Mouse (Mus musculus) liver, postnatal 0 days (tissue): Measurements from ENCODE around the gene Klhdc10. TPM values are rescaled to one million over a fixed set of nuclear protein-coding genes. Genes with fewer than 3 reads are reported as not detected.

ENCODE experiments used
- ATAC-seq: fragments of 200-750 bp; cut with Nextera tagmentation; 2 replicates; pipeline ENCODE4 v1.8.0; 2017; ENCODE audit warnings: mild to moderate bottlenecking, moderate library complexity
- DNase-seq: peaks from one replicate; pipeline ENCODE4 v3.0.0-alpha.2; 2016
- H3K27ac ChIP-seq: fragments of 300-500 bp; sonication (generic); 2 replicates; pipeline ENCODE4 v1.5.1; 2014; ENCODE audit warnings: antibody characterized with exemption, moderate library complexity, mild to moderate bottlenecking, low read depth
- H3K27me3 ChIP-seq: fragments of 300-500 bp; sonication (generic); 2 replicates; pipeline ENCODE4 v1.6.1; 2014; ENCODE audit warnings: low read length, control low read depth, mixed read lengths; ENCODE audit not compliant: insufficient read depth
- H3K36me3 ChIP-seq: fragments of 300-500 bp; sonication (generic); replicated peaks from 2 replicates; pipeline ENCODE4 v1.6.1; 2014; ENCODE audit warnings: mild to moderate bottlenecking, control low read depth, low read length, moderate library complexity, mixed read lengths; ENCODE audit not compliant: insufficient read depth
- H3K4me1 ChIP-seq: fragments of 300-500 bp; sonication (generic); 2 replicates; pipeline ENCODE4 v1.6.1; 2014; ENCODE audit warnings: antibody characterized with exemption, mild to moderate bottlenecking, control low read depth; ENCODE audit not compliant: insufficient read depth
- H3K4me2 ChIP-seq: fragments of 300-500 bp; sonication (generic); 2 replicates; pipeline ENCODE4 v1.6.1; 2014; ENCODE audit warnings: low read depth, mild to moderate bottlenecking, low read length, moderate library complexity, mixed read lengths
- H3K4me3 ChIP-seq: fragments of 300-500 bp; sonication (generic); 2 replicates; pipeline ENCODE4 v1.5.1; 2014; ENCODE audit warnings: low read depth, low read length
- H3K9ac ChIP-seq: fragments of 300-500 bp; sonication (generic); replicated peaks from 2 replicates; pipeline ENCODE4 v1.6.1; 2014; ENCODE audit warnings: mild to moderate bottlenecking, moderate library complexity
- H3K9me3 ChIP-seq: fragments of 300-500 bp; sonication (generic); 2 replicates; pipeline ENCODE4 v1.6.1; 2016; ENCODE audit warnings: mild to moderate bottlenecking, control low read depth, low read length, mixed read lengths
- CTCF ChIP-seq: sonication (generic); IDR thresholded peaks from 2 replicates; pipeline ENCODE4 v1.5.1; 2016; ENCODE audit warnings: antibody characterized with exemption, low read depth
- EP300 ChIP-seq: IDR thresholded peaks from 2 replicates; pipeline ENCODE4 v1.6.1; 2016; ENCODE audit warnings: antibody characterized with exemption, low read depth, mild to moderate bottlenecking
- WGBS: fragments of 180-500 bp; shearing (Covaris S2); extraction: QIAGEN DNeasy Blood & Tissue Kit; methylation state at CpG from one replicate; pipeline ENCODE4 v1.1.7; 2014; ENCODE audit not compliant: insufficient replicate concordance; 5-methylcytosine and 5-hydroxymethylcytosine counted together
- polyA plus RNA-seq: library from polyadenylated mRNA; unstranded; fragments of >200 nt; fragmentation: Nextera tagmentation; extraction: Ambion mirVana; gene quantifications from 2 replicates; pipeline ENCODE4 v1.2.1, GENCODE M21; 2015

The Klhdc10 gene
- polyA plus RNA-seq, 1 experiment from 2014 or later = 6.4 TPM

GRCm38 (mm10) chr6:30460750-30461446, 59.2 kb downstream of the Klhdc10 start:
- peak; percentile 68 for DNase-seq
- 0 out of 2 replicates have a peak overlapping the region, but pooled peaks have one; percentile 16 for H3K27ac ChIP-seq

GRCm38 (mm10) chr6:30461755-30462344, 60.2 kb downstream of the Klhdc10 start:
- Histone ChIP-seq H3K4me3 (no peak overlapping the region), H3K9me3 (no peaks in the 10 kb centered on the region), H3K27ac (no peak overlapping the region), H3K36me3 (no peaks in the 10 kb centered on the region), H3K9ac (no peak overlapping the region), H3K27me3 (peaks cover 7% of the 10 kb centered on the region; the same call in 1 of the 2 replicates), H3K4me1 (peaks cover 21% of the 10 kb centered on the region), H3K4me2 (no peak overlapping the region)
- DNase-seq (no peak), ATAC-seq (no peak)
- WGBS = 68% methylated on average over 12 of the region's 13 CpGs
- TF ChIP-seq EP300 = no peak
- TF ChIP-seq CTCF = no peak

More at GRCm38 (mm10) chr6:30460750-30461446, 59.2 kb downstream of the Klhdc10 start:
- Histone ChIP-seq H3K4me1 (peaks cover 21% of the 10 kb centered on the region), H3K27me3 (peaks cover 7% of the 10 kb centered on the region; the same call in 1 of the 2 replicates), H3K9me3 (no peaks in the 10 kb centered on the region), H3K36me3 (no peaks in the 10 kb centered on the region), H3K9ac (no peak overlapping the region), H3K4me2 (peak overlapping the region; percentile 82), H3K4me3 (no peak overlapping the region)
- TF ChIP-seq EP300 (no peak), CTCF (no peak)
- WGBS = 32% methylated on average over 18 of the region's 19 CpGs
- ATAC-seq = peak; percentile 88

GRCm38 (mm10) chr6:30462822-30463221, 61.2 kb downstream of the Klhdc10 start:
- no peak for ATAC-seq
- Histone ChIP-seq H3K4me1 (peaks cover 21% of the 10 kb centered on the region), H3K4me2 (no peak overlapping the region), H3K27ac (no peak overlapping the region), H3K9me3 (no peaks in the 10 kb centered on the region), H3K36me3 (no peaks in the 10 kb centered on the region), H3K27me3 (peaks cover 7% of the 10 kb centered on the region; the same call in 1 of the 2 replicates), H3K9ac (no peak overlapping the region), H3K4me3 (no peak overlapping the region)
- DNase-seq = no peak
- no peak for TF ChIP-seq CTCF
- no peak for TF ChIP-seq EP300
- 25% methylated on average over 7 of the region's 7 CpGs for WGBS

GRCm38 (mm10) chr6:30465586-30465985, 63.9 kb downstream of the Klhdc10 start:
- peaks cover 5% of the 10 kb centered on the region; the same call in 1 of the 2 replicates for H3K27me3 ChIP-seq
- no peaks in the 10 kb centered on the region for H3K36me3 ChIP-seq
- no peak overlapping the region for H3K9ac ChIP-seq
- 78% methylated on average over 11 of the region's 11 CpGs for WGBS
- H3K4me2 ChIP-seq = no peak overlapping the region
- no peak overlapping the region for H3K27ac ChIP-seq
- no peak for ATAC-seq
- TF ChIP-seq EP300 (no peak), CTCF (no peak)
- no peak overlapping the region for H3K4me3 ChIP-seq
- peaks cover 10% of the 10 kb centered on the region for H3K4me1 ChIP-seq
- H3K9me3 ChIP-seq = no peaks in the 10 kb centered on the region
- DNase-seq = no peak

GRCm38 (mm10) chr6:30468058-30468457, 66.4 kb downstream of the Klhdc10 start:
- H3K9ac ChIP-seq = no peak overlapping the region

GRCm38 (mm10) chr6:30468684-30469083, 67.0 kb downstream of the Klhdc10 start:
- Histone ChIP-seq H3K27me3 (no peaks in the 10 kb centered on the region), H3K4me2 (no peak overlapping the region), H3K27ac (no peak overlapping the region), H3K9ac (no peak overlapping the region), H3K4me1 (no peaks in the 10 kb centered on the region), H3K4me3 (no peak overlapping the region), H3K36me3 (no peaks in the 10 kb centered on the region), H3K9me3 (no peaks in the 10 kb centered on the region)
- no peak for ATAC-seq
- 60% methylated on average over 12 of the region's 12 CpGs for WGBS
- no peak for TF ChIP-seq EP300
- peak; percentile 56 for TF ChIP-seq CTCF
- DNase-seq = no peak

More at GRCm38 (mm10) chr6:30468058-30468457, 66.4 kb downstream of the Klhdc10 start:
- no peak overlapping the region for H3K4me3 ChIP-seq
- DNase-seq (no peak), ATAC-seq (peak; percentile 51; the same call in 1 of the 2 replicates)
- H3K36me3 ChIP-seq = no peaks in the 10 kb centered on the region
- H3K4me1 ChIP-seq = no peaks in the 10 kb centered on the region
- no peaks in the 10 kb centered on the region for H3K27me3 ChIP-seq
- no peak overlapping the region for H3K4me2 ChIP-seq
- no peaks in the 10 kb centered on the region for H3K9me3 ChIP-seq
- 35% methylated on average over 1 of the region's 1 CpGs for WGBS
- TF ChIP-seq EP300 = no peak
- TF ChIP-seq CTCF = no peak
- H3K27ac ChIP-seq = no peak overlapping the region
